Mouse (Mus musculus): Measurements from ENCODE around the gene Klhdc8a. TPM values are rescaled to one million over a fixed set of nuclear protein-coding genes. Genes with fewer than 3 reads are reported as not detected.

Gene Klhdc8a
- total and polyA plus RNA-seq, 3 experiments: not detected

GRCm38 (mm10) chr1:132289965-132290364, 8.5 kb upstream of the Klhdc8a start:
- Histone ChIP-seq H3K4me1 (ENCODE audit: control insufficient read depth in 1 of 2, insufficient read depth in 2 of 2) (peaks cover 7 to 60% of the 10 kb centered on the region in 2 experiments), H3K36me3 (replicated peaks in 1 of 2; ENCODE audit: control insufficient read depth in 1 of 2, insufficient read depth in 1 of 2, low read length in 1 of 2) (no peaks in the 10 kb centered on the region), H3K79me2 (replicated peaks; ENCODE audit: control insufficient read depth, extremely low read depth, insufficient read depth, poor library complexity, severe bottlenecking) (no peaks in the 10 kb centered on the region), H3K27ac (ENCODE audit: insufficient read depth, low read depth) (no peak overlapping the region), H3K4me2 (ENCODE audit: insufficient read depth, low read depth, poor library complexity, severe bottlenecking) (no peak overlapping the region), H3K27me3 (replicated peaks) (no peaks in the 10 kb centered on the region), H3K4me3 (replicated peaks in 1 of 3; ENCODE audit: low read depth in 2 of 3, low read length in 2 of 3, poor library complexity in 1 of 3) (no peak overlapping the region), H3K9ac (ENCODE audit: insufficient read depth, low read depth) (no peak overlapping the region), H3K9me3 (replicated peaks; ENCODE audit: low read length) (no peaks in the 10 kb centered on the region)
- TF ChIP-seq ZNF384 (IDR thresholded peaks at IDR 0.05; ENCODE audit: low read depth, low read length) (peak; percentile 23; the same call in 1 of the 2 replicates), NRF1 (IDR thresholded peaks at IDR 0.05; ENCODE audit: low read depth, low read length) (no peak), NELFE (IDR thresholded peaks at IDR 0.05; ENCODE audit: low read depth, low read length) (no peak), USF1 (IDR thresholded peaks at IDR 0.05; ENCODE audit: low read depth, low read length) (no peak), PAX5 (IDR thresholded peaks at IDR 0.05; ENCODE audit: low read length) (no peak), POLR2AphosphoS2 (IDR thresholded peaks at IDR 0.05; ENCODE audit: low read depth, low read length) (no peak), RAD21 (IDR thresholded peaks at IDR 0.05; ENCODE audit: low read depth, low read length) (no peak)
- in situ Hi-C loops (cut with MboI; ENCODE audit: low pct_ligation_motif_present, low pct_unique_long_range_greater_than_20kb, low sequenced_read_pairs) (no loop called here), dilution Hi-C loops (cut with MboI; ENCODE audit: extremely low pct_ligation_motif_present, extremely low pct_unique_long_range_greater_than_20kb, low sequenced_read_pairs) (no loop called here)
- DNase-seq (ENCODE audit: extremely low read depth): no peak

DNA sequence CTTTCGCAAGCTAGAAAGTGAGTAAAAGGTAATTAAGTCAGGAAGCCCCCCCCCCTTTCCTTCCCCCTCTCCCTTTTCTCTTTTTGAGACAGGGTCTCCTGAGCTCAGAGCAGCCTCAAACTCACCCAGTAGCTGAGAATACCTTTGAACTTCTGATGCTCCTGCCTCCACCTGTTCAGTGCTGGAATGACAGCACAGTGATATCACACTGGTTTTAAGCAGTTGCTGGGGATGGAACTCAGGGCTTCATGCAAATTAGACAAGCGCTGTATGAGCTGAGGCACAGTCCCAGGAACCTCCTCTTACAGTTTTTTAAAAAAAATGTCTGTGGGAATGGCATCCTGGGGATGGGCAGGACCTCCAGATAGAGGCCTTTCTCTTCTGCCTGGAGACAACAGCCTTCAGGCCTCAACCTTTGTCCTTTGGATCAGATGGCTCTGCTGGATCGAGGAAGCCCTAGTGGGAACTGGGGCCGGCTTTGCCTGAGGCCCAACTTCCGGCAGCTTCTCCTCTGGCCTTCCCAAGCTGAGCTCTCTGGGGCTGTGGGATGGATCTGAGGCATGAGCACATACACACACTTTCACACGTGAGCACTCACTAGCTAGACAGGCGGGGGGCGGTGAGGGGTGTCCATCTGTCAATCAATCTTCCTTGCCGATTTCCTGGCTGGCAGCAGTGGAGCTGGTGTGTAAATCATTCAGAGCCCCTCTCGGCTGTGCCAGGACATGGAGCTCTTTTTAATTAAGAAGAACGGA, 7.3 kb upstream of the Klhdc8a start:
- H3K4me1 ChIP-seq (ENCODE audit: control insufficient read depth in 1 of 2, insufficient read depth in 2 of 2): peaks cover 7 to 53% of the 10 kb centered on the region in 2 experiments
- no peak overlapping the region for H3K27ac ChIP-seq (ENCODE audit: insufficient read depth, low read depth)
- H3K4me3 ChIP-seq (replicated peaks in 1 of 3; ENCODE audit: low read depth in 2 of 3, low read length in 2 of 3, poor library complexity in 1 of 3): no peak overlapping the region
- TF ChIP-seq JUND (conservative IDR thresholded peaks at IDR 0.05; ENCODE audit: low read depth, low read length): no peak
- TF ChIP-seq CTCF (conservative IDR thresholded peaks at IDR 0.05 in 1 of 2, IDR thresholded peaks at IDR 0.05 in 1 of 2; ENCODE audit: low read depth in 2 of 2, low read length in 2 of 2): peak in 1 of 2 experiments; percentile 22; a peak in 2 of 4 replicates
- no peak for TF ChIP-seq MYC (IDR thresholded peaks at IDR 0.05; ENCODE audit: low read depth, low read length)
- TF ChIP-seq MAFK (IDR thresholded peaks at IDR 0.05; ENCODE audit: insufficient replicate concordance, low read length): no peak
- no peak for TF ChIP-seq ZC3H11A (IDR thresholded peaks at IDR 0.05; ENCODE audit: low read depth, low read length)
- no peak for TF ChIP-seq PAX5 (IDR thresholded peaks at IDR 0.05; ENCODE audit: low read length)
- no peaks in the 10 kb centered on the region for H3K9me3 ChIP-seq (replicated peaks; ENCODE audit: low read length)
- dilution Hi-C loops (cut with MboI; ENCODE audit: extremely low pct_ligation_motif_present, extremely low pct_unique_long_range_greater_than_20kb, low sequenced_read_pairs): no loop called here
- no peak overlapping the region for H3K4me2 ChIP-seq (ENCODE audit: insufficient read depth, low read depth, poor library complexity, severe bottlenecking)
- no peak overlapping the region for H3K9ac ChIP-seq (ENCODE audit: insufficient read depth, low read depth)
- H3K36me3 ChIP-seq (replicated peaks in 1 of 2; ENCODE audit: control insufficient read depth in 1 of 2, insufficient read depth in 1 of 2, low read length in 1 of 2): no peaks in the 10 kb centered on the region
- in situ Hi-C loops (cut with MboI; ENCODE audit: low pct_ligation_motif_present, low pct_unique_long_range_greater_than_20kb, low sequenced_read_pairs): no loop called here
- DNase-seq (ENCODE audit: extremely low read depth): peak; percentile 39
- no peaks in the 10 kb centered on the region for H3K79me2 ChIP-seq (replicated peaks; ENCODE audit: control insufficient read depth, extremely low read depth, insufficient read depth, poor library complexity, severe bottlenecking)
- H3K27me3 ChIP-seq (replicated peaks): no peaks in the 10 kb centered on the region

GRCm38 (mm10) chr1:132291706-132292105, 6.7 kb upstream of the Klhdc8a start:
- Histone ChIP-seq H3K27ac (ENCODE audit: insufficient read depth, low read depth) (no peak overlapping the region), H3K4me3 (replicated peaks in 1 of 3; ENCODE audit: low read depth in 2 of 3, low read length in 2 of 3, poor library complexity in 1 of 3) (no peak overlapping the region), H3K9me3 (replicated peaks; ENCODE audit: low read length) (no peaks in the 10 kb centered on the region), H3K4me1 (ENCODE audit: control insufficient read depth in 1 of 2, insufficient read depth in 2 of 2) (peaks cover 7 to 47% of the 10 kb centered on the region in 2 experiments), H3K9ac (ENCODE audit: insufficient read depth, low read depth) (no peak overlapping the region), H3K4me2 (ENCODE audit: insufficient read depth, low read depth, poor library complexity, severe bottlenecking) (no peak overlapping the region), H3K27me3 (replicated peaks) (no peaks in the 10 kb centered on the region), H3K36me3 (replicated peaks in 1 of 2; ENCODE audit: control insufficient read depth in 1 of 2, insufficient read depth in 1 of 2, low read length in 1 of 2) (no peaks in the 10 kb centered on the region), H3K79me2 (replicated peaks; ENCODE audit: control insufficient read depth, extremely low read depth, insufficient read depth, poor library complexity, severe bottlenecking) (no peaks in the 10 kb centered on the region)
- DNase-seq (ENCODE audit: extremely low read depth): no peak
- in situ Hi-C loops (cut with MboI; ENCODE audit: low pct_ligation_motif_present, low pct_unique_long_range_greater_than_20kb, low sequenced_read_pairs) (no loop called here), dilution Hi-C loops (cut with MboI; ENCODE audit: extremely low pct_ligation_motif_present, extremely low pct_unique_long_range_greater_than_20kb, low sequenced_read_pairs) (no loop called here)
- TF ChIP-seq USF2 (conservative IDR thresholded peaks at IDR 0.05; ENCODE audit: low read depth, low read length) (no peak), SIN3A (IDR thresholded peaks at IDR 0.05; ENCODE audit: low read length) (no peak), MAZ (IDR thresholded peaks at IDR 0.05; ENCODE audit: low read depth, low read length) (no peak), RCOR1 (conservative IDR thresholded peaks at IDR 0.05; ENCODE audit: low read depth, low read length) (no peak), ETS1 (conservative IDR thresholded peaks at IDR 0.05; ENCODE audit: low read depth, low read length) (no peak), IRF4 (IDR thresholded peaks at IDR 0.05; ENCODE audit: low read depth, low read length) (no peak), HCFC1 (IDR thresholded peaks at IDR 0.05; ENCODE audit: low read depth, low read length) (no peak), ZKSCAN1 (IDR thresholded peaks at IDR 0.05; ENCODE audit: borderline replicate concordance, low read depth, low read length) (no peak), POLR2AphosphoS2 (IDR thresholded peaks at IDR 0.05; ENCODE audit: low read depth, low read length) (no peak), JUN (IDR thresholded peaks at IDR 0.05; ENCODE audit: insufficient read depth, low read depth, low read length) (no peak), E2F4 (IDR thresholded peaks at IDR 0.05; ENCODE audit: insufficient replicate concordance, low read depth, low read length) (no peak), GABPA (IDR thresholded peaks at IDR 0.05; ENCODE audit: insufficient replicate concordance, low read depth, low read length) (no peak), BHLHE40 (IDR thresholded peaks at IDR 0.05; ENCODE audit: low read depth, low read length) (no peak), MEF2A (IDR thresholded peaks at IDR 0.05; ENCODE audit: borderline replicate concordance, low read depth, low read length) (no peak)
